In genomic region chr1:135517469-135517868, GRCm38 (mm10) we compare ENCODE assay signal across 17 mouse cellular contexts.
DNase-seq lines count a peak whose midpoint lies in the region; ATAC-seq lines count a peak whose summit lies in the region.
"Had no signal": no experiment of that assay in that cellular context is flagged by ENCODE, and none has a peak within 500 bp of the region (broad histone marks: within the 10 kb centered on the region; RNA-seq: fewer than 3 reads in every experiment).

No protein-coding gene starts in this region.

- H3K27ac ChIP-seq in heart, embryonic 10.5 days, result peak overlapping the region; percentile 57
- H3K27ac ChIP-seq in kidney, embryonic 15.5 days, result 0 out of 2 replicates have a peak overlapping the region, but pooled peaks have one; percentile 14
- peak overlapping the region; percentile 91 for H3K27ac ChIP-seq in macrophage

- intact Hi-C loops in heart, postnatal 10 days (cut with DNase I), result no loop called here

- WGBS in heart, embryonic 10.5 days, result 73% methylated on average over 6 of the region's 6 CpGs
- 82% methylated on average over 6 of the region's 6 CpGs for WGBS in kidney, embryonic 15.5 days
- WGBS in macrophage (ENCODE audit: missing documents), result 85% methylated on average over 6 of the region's 6 CpGs

- no peak overlapping the region for H3K9ac ChIP-seq in kidney, embryonic 15.5 days
- H3K9ac ChIP-seq: hindbrain, embryonic 15.5 days had no signal

- peaks cover 3% of the 10 kb centered on the region; the same call in 1 of the 2 replicates for H3K9me3 ChIP-seq in heart, embryonic 10.5 days
- no peaks in the 10 kb centered on the region for H3K9me3 ChIP-seq in kidney, embryonic 15.5 days (replicated peaks)
- H3K9me3 ChIP-seq: hindbrain, embryonic 15.5 days had no signal

- ATAC-seq in kidney, embryonic 15.5 days (replicated peaks; ENCODE audit: low FRiP score), result no peak
- ATAC-seq: forebrain, embryonic 14.5 days; intestine, postnatal 0 days had no signal

- no peak overlapping the region for H3K4me3 ChIP-seq in heart, embryonic 10.5 days
- no peak overlapping the region for H3K4me3 ChIP-seq in kidney, embryonic 15.5 days (replicated peaks)
- H3K4me3 ChIP-seq in macrophage (ENCODE audit: inconsistent target), result no peak overlapping the region
- H3K4me3 ChIP-seq: hindbrain, embryonic 15.5 days had no signal

- no peak overlapping the region for H3K4me2 ChIP-seq in kidney, embryonic 15.5 days
- H3K4me2 ChIP-seq: hindbrain, embryonic 15.5 days had no signal

- H3K4me1 ChIP-seq in heart, embryonic 10.5 days, result peaks cover 62% of the 10 kb centered on the region
- H3K4me1 ChIP-seq in kidney, embryonic 15.5 days, result peaks cover 46% of the 10 kb centered on the region

- peaks cover 5% of the 10 kb centered on the region for H3K36me3 ChIP-seq in heart, embryonic 10.5 days
- no peaks in the 10 kb centered on the region; the same call in 1 of the 2 replicates for H3K36me3 ChIP-seq in kidney, embryonic 15.5 days
- no peaks in the 10 kb centered on the region for H3K36me3 ChIP-seq in macrophage (ENCODE audit: inconsistent target)
- H3K36me3 ChIP-seq: hindbrain, embryonic 15.5 days had no signal

- H3K27me3 ChIP-seq in heart, embryonic 10.5 days (ENCODE audit: insufficient read depth, poor library complexity, severe bottlenecking), result no peaks in the 10 kb centered on the region
- H3K27me3 ChIP-seq in kidney, embryonic 15.5 days, result no peaks in the 10 kb centered on the region
- H3K27me3 ChIP-seq: hindbrain, embryonic 15.5 days had no signal

- no peak for DNase-seq in heart, embryonic 10.5 days (ENCODE audit: low spot score)
- DNase-seq in heart, postnatal 10 days, result no peak
- DNase-seq in kidney, adult 11 months, result no peak
- peak; percentile 33 for DNase-seq in testis, postnatal 10 days (ENCODE audit: low spot score)
- DNase-seq in testis, postnatal 14 days (ENCODE audit: low spot score), result no peak
- DNase-seq in embryo, embryonic 10.5 days (ENCODE audit: low spot score), result no peak
- DNase-seq: adrenal gland, adult 8-10 months; adrenal gland, postnatal 36 days; cerebellum, adult 11-12 months; cerebellum, adult 9-10 months; cerebellum, postnatal 25 days; gastrocnemius, postnatal 10 days had no signal

- peaks cover 15% of the 10 kb centered on the region; the same call in 1 of the 2 replicates for H3K79me2 ChIP-seq in macrophage (ENCODE audit: inconsistent target)

Comparison
In these comparisons a context has a peak if more than half of its experiments do, and no peak if none do; other contexts are left out.
1. H3K27ac ChIP-seq: peak in every context shown above with its lines; median percentile 91 in macrophage; 57 in heart, embryonic 10.5 days; 14 in kidney, embryonic 15.5 days.